Mouse (Mus musculus) bone marrow, adult 2 months (tissue): ENCODE results near the gene 2210407C18Rik. TPM values are rescaled to one million over a fixed set of nuclear protein-coding genes. Genes with fewer than 3 reads are reported as not detected.

Experiments
- H3K27ac ChIP-seq: fragments of 200-500 bp; 2 replicates; pipeline ENCODE4 v1.5.1; 2012; ENCODE audit warnings: low read depth, mild to moderate bottlenecking, control low read depth, inconsistent platforms, low read length; ENCODE audit not compliant: control insufficient read depth, poor library complexity, insufficient read depth
- H3K4me1 ChIP-seq: fragments of 200-500 bp; 2 replicates; pipeline ENCODE4 v1.6.1; 2011; ENCODE audit warnings: low read length; ENCODE audit not compliant: control insufficient read depth, insufficient read depth
- H3K4me3 ChIP-seq: fragments of 200-500 bp; replicated peaks from 2 replicates; pipeline ENCODE3; 2011; ENCODE audit warnings: mild to moderate bottlenecking, low read depth, low read length, control low read depth; ENCODE audit not compliant: control insufficient read depth
- CTCF ChIP-seq: fragments of 200-500 bp; IDR thresholded peaks from 2 replicates; pipeline ENCODE4 v1.5.1; 2011; ENCODE audit warnings: low read length, control low read depth; ENCODE audit not compliant: control insufficient read depth, insufficient read depth
- POLR2A ChIP-seq: fragments of 200-500 bp; IDR thresholded peaks from 2 replicates; pipeline ENCODE4 v1.6.1; 2011; ENCODE audit warnings: low read depth, mild to moderate bottlenecking, control low read depth, low read length, borderline replicate concordance; ENCODE audit not compliant: control insufficient read depth
- WGBS: fragments of 180-500 bp; shearing (Covaris S2); methylation state at CpG from one replicate; pipeline ENCODE4 v1.1.7; 2018; 5-methylcytosine and 5-hydroxymethylcytosine counted together
- polyA plus RNA-seq: library from polyadenylated mRNA; stranded (reverse); fragments of >200 nt; gene quantifications from 2 replicates; pipeline ENCODE4 v1.2.4, GENCODE M21; 2011; ENCODE audit warnings: low replicate concordance; ENCODE audit not compliant: missing spikeins, insufficient read depth, insufficient read length

Gene 2210407C18Rik
- polyA plus RNA-seq, 1 experiment: not detected

DNA sequence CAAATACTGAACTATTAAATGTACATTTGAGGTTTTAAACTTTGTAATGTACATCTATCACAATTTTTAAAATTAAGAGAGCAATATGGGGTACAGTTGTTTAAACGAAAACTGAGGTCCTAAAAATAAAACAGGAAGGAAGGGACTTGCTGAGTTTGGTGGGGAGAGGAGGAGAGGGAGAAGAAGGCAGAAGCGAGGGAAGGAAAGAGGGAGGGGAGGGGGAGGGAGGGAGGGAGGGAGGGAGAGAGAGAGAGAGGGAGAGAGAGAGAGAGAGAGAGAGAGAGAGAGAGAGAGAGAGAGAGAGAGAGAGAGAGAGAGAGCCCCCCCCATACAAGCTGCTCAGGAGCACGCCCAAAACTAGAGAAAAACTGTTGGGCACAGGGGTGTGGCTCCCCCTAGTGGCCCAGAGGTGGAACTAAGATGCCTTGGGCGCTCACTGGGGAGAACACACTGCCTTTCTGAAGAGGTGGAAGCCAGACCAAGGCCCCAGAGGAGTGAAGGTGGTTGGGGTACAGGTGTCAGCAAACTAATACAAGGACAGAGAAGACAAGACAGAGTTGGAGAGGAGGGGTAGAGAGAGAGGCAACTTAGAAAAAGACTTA lies 20.6 kb upstream of the 2210407C18Rik start:
- Histone ChIP-seq H3K4me1 (no peaks in the 10 kb centered on the region; the same call in 1 of the 2 replicates), H3K27ac (no peak overlapping the region), H3K4me3 (no peak overlapping the region)
- WGBS: 2% methylated on average over 4 of the region's 4 CpGs
- TF ChIP-seq POLR2A: no peak
- peak; percentile 89 for TF ChIP-seq CTCF

DNA sequence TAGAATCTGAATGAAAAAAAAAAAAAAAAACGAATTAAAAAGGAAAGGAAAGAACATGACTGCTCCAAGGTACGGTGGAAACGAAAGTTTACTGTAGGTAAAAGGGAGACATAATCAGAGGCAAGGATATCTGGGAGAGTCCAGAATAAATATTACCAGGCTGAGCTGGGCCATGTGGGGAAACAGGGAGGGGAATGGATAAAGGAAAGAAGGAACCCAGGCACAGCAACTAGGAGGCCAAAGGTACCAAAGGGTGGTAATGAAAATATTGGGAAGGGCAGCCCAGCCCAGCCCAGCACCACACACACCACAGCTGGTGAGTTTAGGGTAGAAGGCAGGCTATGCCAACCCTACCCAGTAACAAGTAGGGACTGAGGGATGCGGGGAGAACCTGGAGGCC lies 19.0 kb upstream of the 2210407C18Rik start:
- Histone ChIP-seq H3K27ac (no peak overlapping the region), H3K4me1 (no peaks in the 10 kb centered on the region; the same call in 1 of the 2 replicates), H3K4me3 (no peak overlapping the region)
- 56% methylated on average over 4 of the region's 4 CpGs for WGBS
- TF ChIP-seq POLR2A (no peak), CTCF (no peak)

DNA sequence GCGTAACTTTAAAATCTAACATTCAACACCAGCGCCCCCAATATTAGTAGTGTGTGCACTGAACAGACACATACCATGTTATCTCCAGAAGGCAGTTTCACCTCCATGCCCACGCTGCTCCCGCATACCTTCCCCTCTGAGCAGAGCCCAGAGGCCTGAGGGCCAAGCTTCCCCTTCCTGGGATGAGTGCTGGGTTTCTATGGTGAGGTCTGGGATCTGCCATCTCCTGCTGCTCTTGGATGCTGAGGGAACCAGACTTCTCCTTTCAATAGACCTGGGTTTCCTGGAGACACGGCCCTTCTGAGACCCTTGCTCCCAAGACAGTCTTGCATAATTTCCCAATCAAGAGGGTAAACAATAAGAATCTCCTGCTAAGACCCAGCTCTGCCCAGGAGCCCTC lies 14.5 kb upstream of the 2210407C18Rik start, which contains the start of gene Olfr323:
Gene Olfr323, minus strand, starts transcription at position 101 of the 400 bp plus-strand sequence.
- 67% methylated on average over 5 of the region's 5 CpGs for WGBS
- Histone ChIP-seq H3K4me3 (no peak within 1 kb of the TSS), H3K27ac (no peak within 1 kb of the TSS), H3K4me1 (no peaks in the 10 kb centered on the region; the same call in 1 of the 2 replicates)
- no peak for TF ChIP-seq POLR2A
- no peak for TF ChIP-seq CTCF

DNA sequence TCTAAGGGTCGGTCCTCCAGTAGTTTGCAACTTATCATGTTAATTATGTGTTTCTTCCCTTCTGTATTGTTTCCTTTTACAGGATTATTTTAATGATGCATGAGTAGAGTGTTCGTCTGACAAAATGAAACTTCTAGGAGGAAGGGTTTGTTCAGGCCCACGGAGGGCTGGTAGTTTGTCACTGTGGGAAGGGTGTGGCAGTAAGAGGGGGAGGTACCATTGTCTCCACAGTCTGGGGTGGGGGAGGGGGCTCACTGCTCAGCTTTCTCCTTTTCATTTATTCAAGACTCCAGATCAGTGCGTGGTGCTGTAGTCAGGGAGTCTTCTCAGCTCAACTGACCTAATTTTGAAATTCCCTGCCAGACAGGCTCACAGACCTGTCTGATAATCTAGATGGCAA lies 10.3 kb upstream of the 2210407C18Rik start:
- TF ChIP-seq CTCF (no peak), POLR2A (no peak)
- Histone ChIP-seq H3K4me1 (no peaks in the 10 kb centered on the region; the same call in 1 of the 2 replicates), H3K27ac (no peak overlapping the region), H3K4me3 (no peak overlapping the region)
- WGBS: 35% methylated on average over 4 of the region's 4 CpGs

DNA sequence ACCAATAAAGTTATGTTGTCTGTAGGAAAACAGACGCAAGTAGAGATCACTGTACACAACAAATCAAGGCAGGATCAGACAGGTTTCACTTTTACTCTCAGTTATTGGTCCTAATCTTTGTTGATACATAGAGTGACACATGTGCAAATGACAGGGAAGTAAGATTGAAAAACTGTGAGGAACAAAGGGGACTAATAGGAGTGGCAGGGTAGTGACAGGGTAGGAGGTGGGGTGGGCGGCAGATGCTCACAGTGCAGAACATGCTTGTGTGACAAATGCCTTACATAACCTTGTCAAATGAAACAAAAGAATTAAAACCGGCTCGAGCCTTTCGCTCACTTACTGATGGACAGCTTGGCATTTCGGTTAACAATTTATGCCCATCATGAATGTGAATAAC lies 2.9 kb upstream of the 2210407C18Rik start:
- Histone ChIP-seq H3K27ac (no peak overlapping the region), H3K4me3 (no peak overlapping the region), H3K4me1 (no peaks in the 10 kb centered on the region)
- WGBS: 79% methylated on average over 6 of the region's 6 CpGs
- no peak for TF ChIP-seq CTCF
- TF ChIP-seq POLR2A: no peak

DNA sequence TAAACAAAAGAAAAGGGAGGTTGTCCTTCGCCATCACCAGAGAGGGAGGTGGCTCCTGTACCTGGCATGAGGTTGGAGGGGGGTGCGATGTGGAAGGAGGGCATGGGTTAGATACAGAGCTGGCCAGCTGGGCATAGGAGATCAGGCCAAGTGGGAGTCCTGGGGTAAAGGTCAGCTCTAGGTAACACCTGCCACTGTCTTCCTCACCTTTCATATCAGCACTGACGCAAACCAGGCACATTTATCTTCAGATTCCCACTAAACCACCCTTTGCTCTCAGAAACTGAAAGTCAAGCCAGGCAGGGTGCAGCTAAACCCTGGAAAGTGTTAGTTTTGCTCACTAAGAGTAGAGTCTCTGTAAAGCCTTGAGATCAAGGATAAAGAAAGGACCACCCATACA lies 2.5 kb upstream of the 2210407C18Rik start:
- no peaks in the 10 kb centered on the region for H3K4me1 ChIP-seq
- TF ChIP-seq POLR2A (no peak), CTCF (no peak)
- 76% methylated on average over 3 of the region's 3 CpGs for WGBS
- no peak overlapping the region for H3K27ac ChIP-seq
- H3K4me3 ChIP-seq: no peak overlapping the region

DNA sequence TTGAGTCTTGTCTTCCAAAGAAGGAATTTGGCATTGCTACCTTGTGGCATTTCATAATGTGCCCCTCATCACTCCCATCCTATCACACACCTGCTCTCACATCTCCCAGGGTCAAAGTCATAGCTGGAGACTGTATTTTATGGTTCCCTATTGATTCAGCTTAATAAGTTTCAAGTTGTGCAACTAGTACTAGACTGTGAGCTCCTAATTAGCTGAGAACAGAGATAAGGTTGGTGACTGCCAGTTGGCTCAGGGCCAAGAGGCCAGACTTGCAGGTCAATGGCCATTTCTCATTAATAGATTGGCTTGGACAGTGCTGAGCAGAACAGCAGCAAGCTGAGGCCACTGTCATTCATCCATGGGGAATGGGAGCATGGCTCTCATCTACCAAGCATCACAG lies 1.3 kb downstream of the 2210407C18Rik start:
- no peak overlapping the region for H3K27ac ChIP-seq
- TF ChIP-seq CTCF (no peak), POLR2A (no peak)
- no peak overlapping the region for H3K4me3 ChIP-seq
- no peaks in the 10 kb centered on the region for H3K4me1 ChIP-seq

DNA sequence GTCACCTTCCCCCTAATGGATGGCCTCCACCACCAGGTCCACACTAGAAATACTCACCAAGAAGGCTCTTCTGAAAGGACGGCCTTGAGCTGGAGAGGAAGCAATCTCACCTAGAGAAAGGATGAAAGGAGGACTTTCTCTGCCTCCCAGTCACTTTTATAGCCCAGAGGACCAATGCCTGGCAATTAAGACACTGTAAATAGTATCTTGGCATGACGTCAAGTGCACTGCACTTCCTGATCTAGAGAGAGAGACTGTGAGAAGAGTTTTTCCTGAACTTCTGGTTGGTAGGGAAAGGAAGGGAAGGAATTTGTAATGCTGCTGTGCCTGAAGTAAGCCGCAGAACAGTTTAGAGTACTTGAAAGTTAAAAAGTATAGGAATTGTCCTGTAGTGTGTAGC lies 2.5 kb downstream of the 2210407C18Rik start:
- WGBS: 50% methylated on average over 3 of the region's 3 CpGs
- no peak overlapping the region for H3K27ac ChIP-seq
- TF ChIP-seq CTCF (no peak), POLR2A (no peak)
- no peak overlapping the region for H3K4me3 ChIP-seq
- no peaks in the 10 kb centered on the region for H3K4me1 ChIP-seq

DNA sequence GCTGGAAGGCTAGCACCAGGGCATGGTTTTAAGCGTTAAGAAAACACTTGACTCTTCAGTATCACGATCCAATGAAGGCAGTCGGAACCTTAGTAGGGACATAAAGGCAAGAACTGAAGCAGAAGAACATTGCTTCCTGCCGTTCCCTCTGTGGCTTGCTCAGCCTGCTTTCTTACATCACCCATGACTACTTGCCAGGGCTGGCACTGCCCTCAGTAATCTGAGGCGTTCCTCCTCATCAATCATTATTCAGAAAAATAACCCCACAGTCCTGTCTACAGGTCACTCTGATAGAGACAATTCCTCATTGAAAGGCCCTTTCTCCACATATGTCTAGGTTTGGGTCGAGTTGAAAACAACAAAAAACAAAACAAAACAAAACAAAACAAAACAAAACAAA lies 8.8 kb downstream of the 2210407C18Rik start:
- no peak overlapping the region for H3K4me3 ChIP-seq
- WGBS: 71% methylated on average over 6 of the region's 6 CpGs
- no peak for TF ChIP-seq POLR2A
- TF ChIP-seq CTCF: no peak
- no peak overlapping the region for H3K27ac ChIP-seq
- H3K4me1 ChIP-seq: no peaks in the 10 kb centered on the region

DNA sequence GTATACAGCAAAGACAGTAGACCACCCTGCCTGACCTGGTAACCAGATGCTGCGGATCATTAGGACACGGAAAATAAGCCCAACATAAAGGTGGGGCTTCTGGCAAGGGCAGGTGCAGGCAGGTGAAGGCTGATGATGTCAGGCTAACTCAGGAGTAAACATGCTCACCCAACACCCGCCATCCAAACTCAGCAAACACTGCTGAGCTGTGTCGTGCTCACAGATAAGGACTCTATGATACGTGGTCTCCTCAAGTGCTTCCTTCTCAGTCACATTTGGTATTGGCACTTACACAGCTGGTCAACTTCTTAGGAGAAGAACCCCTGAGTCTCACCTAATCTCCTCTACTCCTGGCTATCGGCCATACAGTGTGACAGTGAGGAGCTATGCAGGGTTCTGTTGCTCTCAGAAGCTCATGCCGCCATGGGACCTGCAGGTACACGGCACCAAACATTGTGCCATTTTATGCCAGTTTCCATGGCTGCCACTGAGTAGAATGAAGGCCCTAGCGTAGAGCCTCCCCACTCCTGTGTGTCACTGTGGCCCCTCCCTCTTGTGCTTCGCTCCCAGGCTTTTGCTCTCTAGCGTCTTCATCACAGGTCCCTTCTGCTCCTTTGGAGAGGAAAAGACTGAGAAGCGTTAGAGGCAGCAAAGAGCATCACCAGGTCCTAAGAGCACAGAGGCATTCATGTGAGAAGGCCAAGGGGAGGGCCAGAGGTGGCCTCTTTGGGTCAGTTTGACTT lies 9.5 kb downstream of the 2210407C18Rik start:
- TF ChIP-seq POLR2A: no peak
- no peak for TF ChIP-seq CTCF
- no peak overlapping the region for H3K27ac ChIP-seq
- H3K4me1 ChIP-seq: no peaks in the 10 kb centered on the region
- H3K4me3 ChIP-seq: no peak overlapping the region
- 79% methylated on average over 12 of the region's 12 CpGs for WGBS
